Mouse (Mus musculus): Measurements from ENCODE around the gene Rpl7a. TPM values are rescaled to one million over a fixed set of nuclear protein-coding genes. Genes with fewer than 3 reads are reported as not detected.
"Not testable (repeated sequence)": the region's sequence is repeated elsewhere in the genome, so short reads cannot be mapped to it uniquely, and the experiment has no call there.

The Rpl7a gene
- polyA plus RNA-seq (2012; rRNA removed), result 229 and 302 TPM in 2 replicates

- H3K4me3 ChIP-seq (ENCODE audit: control insufficient read depth, low read depth, low read length), result peak within 1 kb of the TSS; percentile 91
- peaks cover 7% of the 10 kb centered on the region for H3K4me1 ChIP-seq (ENCODE audit: control insufficient read depth, insufficient read depth, low read length)
- no peaks in the 10 kb centered on the region for H3K27me3 ChIP-seq (ENCODE audit: control insufficient read depth, insufficient read depth, low read length)
- no peaks in the 10 kb centered on the region for H3K36me3 ChIP-seq (ENCODE audit: control insufficient read depth, insufficient read depth, low read length)
- H3K27ac ChIP-seq (ENCODE audit: control insufficient read depth, insufficient read depth, low read depth, low read length), result peak within 1 kb of the TSS; percentile 87
- no peak for TF ChIP-seq CTCF (IDR thresholded peaks at IDR 0.05; ENCODE audit: control insufficient read depth, insufficient read depth, insufficient replicate concordance, low read depth, low read length)
- peak; percentile 85 for TF ChIP-seq POLR2A (IDR thresholded peaks at IDR 0.05; ENCODE audit: control insufficient read depth, low read depth, low read length)
Measured at GRCm38 (mm10) chr2:26910124-26910993, at the start of gene Rpl7a, which contains the start of gene Med22. TSS of gene Rpl7a (plus strand) at chr2:26910764. TSS of gene Med22 (minus strand) at chr2:26910677.

DNA sequence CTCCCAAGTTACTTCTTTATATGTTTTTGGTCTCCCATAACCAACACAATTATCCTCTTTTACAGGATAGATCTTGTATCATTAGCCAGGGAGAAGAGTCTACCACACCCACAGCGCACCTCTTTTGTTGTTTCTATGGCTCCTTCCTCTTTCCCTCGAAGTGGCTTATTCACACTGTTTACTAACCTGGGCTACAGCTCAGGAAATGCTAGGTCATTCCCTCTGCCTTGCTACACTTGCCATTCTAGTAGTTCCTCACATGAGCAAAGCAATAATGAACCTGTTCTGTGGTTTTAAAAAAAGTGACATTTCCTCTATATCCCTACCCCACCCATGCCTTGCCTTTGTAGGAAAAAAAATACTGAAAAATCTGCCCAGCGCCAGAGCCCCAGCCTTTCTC, 47.7 kb upstream of the Rpl7a start:
- no peaks in the 10 kb centered on the region for H3K27me3 ChIP-seq (ENCODE audit: control insufficient read depth, insufficient read depth, low read length)

GRCm38 (mm10) chr2:26864879-26865278, 45.7 kb upstream of the Rpl7a start, which contains the start of gene Abo:
TSS of gene Abo (minus strand) at chr2:26864979.
- TF ChIP-seq POLR2A (IDR thresholded peaks at IDR 0.05; ENCODE audit: control insufficient read depth, low read depth, low read length) (no peak), CTCF (IDR thresholded peaks at IDR 0.05; ENCODE audit: control insufficient read depth, insufficient read depth, insufficient replicate concordance, low read depth, low read length) (no peak)
- H3K27me3 ChIP-seq (ENCODE audit: control insufficient read depth, insufficient read depth, low read length), result no peaks in the 10 kb centered on the region
- no peaks in the 10 kb centered on the region for H3K4me1 ChIP-seq (ENCODE audit: control insufficient read depth, insufficient read depth, low read length)
- H3K4me3 ChIP-seq (ENCODE audit: control insufficient read depth, low read depth, low read length), result no peak within 1 kb of the TSS
- H3K27ac ChIP-seq (ENCODE audit: control insufficient read depth, insufficient read depth, low read depth, low read length), result no peak within 1 kb of the TSS
- H3K36me3 ChIP-seq (ENCODE audit: control insufficient read depth, insufficient read depth, low read length), result no peaks in the 10 kb centered on the region

More for the DNA sequence above, 47.7 kb upstream of the Rpl7a start:
- no peaks in the 10 kb centered on the region for H3K36me3 ChIP-seq (ENCODE audit: control insufficient read depth, insufficient read depth, low read length)
- H3K4me1 ChIP-seq (ENCODE audit: control insufficient read depth, insufficient read depth, low read length), result no peaks in the 10 kb centered on the region
- H3K27ac ChIP-seq (ENCODE audit: control insufficient read depth, insufficient read depth, low read depth, low read length), result no peak overlapping the region
- TF ChIP-seq CTCF (IDR thresholded peaks at IDR 0.05; ENCODE audit: control insufficient read depth, insufficient read depth, insufficient replicate concordance, low read depth, low read length), result no peak
- no peak for TF ChIP-seq POLR2A (IDR thresholded peaks at IDR 0.05; ENCODE audit: control insufficient read depth, low read depth, low read length)
- H3K4me3 ChIP-seq (ENCODE audit: control insufficient read depth, low read depth, low read length), result no peak overlapping the region

- no peak for TF ChIP-seq CTCF (IDR thresholded peaks at IDR 0.05; ENCODE audit: control insufficient read depth, insufficient read depth, insufficient replicate concordance, low read depth, low read length)
- Histone ChIP-seq H3K27ac (ENCODE audit: control insufficient read depth, insufficient read depth, low read depth, low read length) (no peak overlapping the region), H3K27me3 (ENCODE audit: control insufficient read depth, insufficient read depth, low read length) (no peaks in the 10 kb centered on the region), H3K36me3 (ENCODE audit: control insufficient read depth, insufficient read depth, low read length) (no peaks in the 10 kb centered on the region), H3K4me1 (ENCODE audit: control insufficient read depth, insufficient read depth, low read length) (peaks cover 7% of the 10 kb centered on the region), H3K4me3 (ENCODE audit: control insufficient read depth, low read depth, low read length) (no peak overlapping the region)
Measured at GRCm38 (mm10) chr2:26870666-26871065, 39.9 kb upstream of the Rpl7a start.

DNA sequence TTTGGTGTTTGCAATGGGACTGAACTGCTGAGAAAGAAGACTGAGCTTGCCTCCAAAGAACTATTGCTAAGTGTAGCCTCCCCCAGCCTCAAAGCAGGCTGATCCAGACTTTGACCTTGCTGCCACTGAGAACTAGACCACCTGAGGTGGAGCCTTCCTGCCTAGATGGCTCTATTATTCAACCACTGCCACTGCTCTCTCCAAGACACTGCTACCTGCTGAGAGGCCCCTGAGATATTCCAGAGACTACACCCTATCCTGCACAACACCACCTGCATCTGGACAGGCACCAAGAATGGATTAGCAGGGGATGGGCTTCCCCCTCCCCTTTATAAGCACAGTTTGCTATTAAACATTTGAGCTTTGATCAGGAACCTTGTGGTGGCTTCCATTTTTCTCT, 32.0 kb upstream of the Rpl7a start:
- no peak for TF ChIP-seq CTCF (IDR thresholded peaks at IDR 0.05; ENCODE audit: control insufficient read depth, insufficient read depth, insufficient replicate concordance, low read depth, low read length)
- no peak for TF ChIP-seq POLR2A (IDR thresholded peaks at IDR 0.05; ENCODE audit: control insufficient read depth, low read depth, low read length)

GRCm38 (mm10) chr2:26885541-26885940, 25.0 kb upstream of the Rpl7a start:
- H3K36me3 ChIP-seq (ENCODE audit: control insufficient read depth, insufficient read depth, low read length); H3K27me3 ChIP-seq (ENCODE audit: control insufficient read depth, insufficient read depth, low read length); H3K4me3 ChIP-seq (ENCODE audit: control insufficient read depth, low read depth, low read length); H3K27ac ChIP-seq (ENCODE audit: control insufficient read depth, insufficient read depth, low read depth, low read length); H3K4me1 ChIP-seq (ENCODE audit: control insufficient read depth, insufficient read depth, low read length): not testable (repeated sequence)

More for the DNA sequence above, 32.0 kb upstream of the Rpl7a start:
- Histone ChIP-seq H3K4me3 (ENCODE audit: control insufficient read depth, low read depth, low read length) (no peak overlapping the region), H3K4me1 (ENCODE audit: control insufficient read depth, insufficient read depth, low read length) (no peaks in the 10 kb centered on the region), H3K27me3 (ENCODE audit: control insufficient read depth, insufficient read depth, low read length) (no peaks in the 10 kb centered on the region), H3K36me3 (ENCODE audit: control insufficient read depth, insufficient read depth, low read length) (no peaks in the 10 kb centered on the region), H3K27ac (ENCODE audit: control insufficient read depth, insufficient read depth, low read depth, low read length) (no peak overlapping the region)

- H3K4me3 ChIP-seq (ENCODE audit: control insufficient read depth, low read depth, low read length); H3K27me3 ChIP-seq (ENCODE audit: control insufficient read depth, insufficient read depth, low read length); H3K36me3 ChIP-seq (ENCODE audit: control insufficient read depth, insufficient read depth, low read length); H3K27ac ChIP-seq (ENCODE audit: control insufficient read depth, insufficient read depth, low read depth, low read length); H3K4me1 ChIP-seq (ENCODE audit: control insufficient read depth, insufficient read depth, low read length): not testable (repeated sequence)
Measured at GRCm38 (mm10) chr2:26886170-26886569, 24.4 kb upstream of the Rpl7a start.

GRCm38 (mm10) chr2:26895898-26896297, 14.7 kb upstream of the Rpl7a start:
- Histone ChIP-seq H3K4me1 (ENCODE audit: control insufficient read depth, insufficient read depth, low read length) (no peaks in the 10 kb centered on the region), H3K27ac (ENCODE audit: control insufficient read depth, insufficient read depth, low read depth, low read length) (no peak overlapping the region), H3K27me3 (ENCODE audit: control insufficient read depth, insufficient read depth, low read length) (no peaks in the 10 kb centered on the region), H3K36me3 (ENCODE audit: control insufficient read depth, insufficient read depth, low read length) (peaks cover 3% of the 10 kb centered on the region), H3K4me3 (ENCODE audit: control insufficient read depth, low read depth, low read length) (no peak overlapping the region)
- TF ChIP-seq POLR2A (IDR thresholded peaks at IDR 0.05; ENCODE audit: control insufficient read depth, low read depth, low read length) (no peak), CTCF (IDR thresholded peaks at IDR 0.05; ENCODE audit: control insufficient read depth, insufficient read depth, insufficient replicate concordance, low read depth, low read length) (no peak)

Data from testis, adult 2 months (tissue).